In genomic region chrX:6082954-6083680, GRCm38 (mm10) we compare ENCODE assay signal across 24 mouse cellular contexts. TPM values are rescaled to one million over a fixed set of nuclear protein-coding genes. Genes with fewer than 3 reads are reported as not detected.
"Had no signal": no experiment of that assay in that cellular context is flagged by ENCODE, and none has a peak within 500 bp of the region (broad histone marks: within the 10 kb centered on the region; RNA-seq: fewer than 3 reads in every experiment).

Gene AU022751, minus strand, starts transcription at chrX:6083419.

- H3K27me3 ChIP-seq: limb, embryonic 13.5 days; liver, embryonic 12.5 days; liver, embryonic 15.5 days; megakaryocyte, embryonic 14.5 days; midbrain, embryonic 13.5 days; neural tube, embryonic 13.5 days; stomach, embryonic 15.5 days had no signal

- H3K4me1 ChIP-seq: limb, embryonic 10.5 days; limb, embryonic 13.5 days; liver, embryonic 12.5 days; liver, embryonic 15.5 days; megakaryocyte, embryonic 14.5 days; midbrain, embryonic 10.5 days; midbrain, embryonic 13.5 days; neural tube, embryonic 13.5 days; stomach, embryonic 15.5 days had no signal

- H3K36me3 ChIP-seq: limb, embryonic 10.5 days; limb, embryonic 13.5 days; liver, embryonic 12.5 days; liver, embryonic 15.5 days; neural tube, embryonic 13.5 days; stomach, embryonic 15.5 days had no signal

- DNase-seq: kidney, adult 18-20 months; kidney, postnatal 25 days; layer of hippocampus, adult 9-11 months; liver; lung, embryonic 14.5 days; lung, postnatal 10 days; lung, postnatal 36 days; retina, postnatal 1 day; right cerebral cortex, postnatal 25 days; spleen, adult 18-20 months; thymus, postnatal 25 days had no signal

- H3K9me3 ChIP-seq: stomach, embryonic 15.5 days had no signal

- H3K4me3 ChIP-seq: layer of hippocampus, adult 2 months; limb, embryonic 10.5 days; limb, embryonic 13.5 days; liver, embryonic 12.5 days; liver, embryonic 15.5 days; megakaryocyte, embryonic 14.5 days; midbrain, embryonic 10.5 days; midbrain, embryonic 13.5 days; myocyte; neural tube, embryonic 13.5 days; stomach, embryonic 15.5 days had no signal

RNA-seq across cellular contexts. Expression of gene AU022751, which starts in this region (rescaled TPM):
- total RNA-seq: monocyte, adult 5-6 weeks; neutrophil, adult 5-6 weeks had no signal
